Mouse (Mus musculus) cerebellum, adult (tissue): ENCODE data around the gene Snapc5.
A peak's percentile ranks its signal among the peaks of the same experiment; 100 is the strongest.
"Not testable (repeated sequence)": the region's sequence is repeated elsewhere in the genome, so short reads cannot be mapped to it uniquely, and the experiment has no call there.

Experiments used
- ATAC-seq: cut with Nextera tagmentation; 2 replicates; pipeline ENCODE4 v1.9.2; 2017; ENCODE audit warnings: mild to moderate bottlenecking, moderate library complexity, mixed read lengths; ENCODE audit not compliant: insufficient number of reproducible peaks, low FRiP score, low TSS enrichment

Snapc5 gene

GRCm38 (mm10) chr9:64178974-64179646 lies at the start of gene Snapc5:
Snapc5 (plus strand) TSS chr9:64179274.
- peak; percentile 66; the same call in 1 of the 2 replicates for ATAC-seq

GRCm38 (mm10) chr9:64131623-64132022 lies 47.5 kb upstream of the Snapc5 start:
- ATAC-seq = no peak

GRCm38 (mm10) chr9:64138896-64139295 lies 40.2 kb upstream of the Snapc5 start:
- ATAC-seq = not testable (repeated sequence)

GRCm38 (mm10) chr9:64139879-64140278 lies 39.2 kb upstream of the Snapc5 start:
- ATAC-seq = no peak

GRCm38 (mm10) chr9:64156641-64157040 lies 22.4 kb upstream of the Snapc5 start:
- ATAC-seq = no peak

DNA sequence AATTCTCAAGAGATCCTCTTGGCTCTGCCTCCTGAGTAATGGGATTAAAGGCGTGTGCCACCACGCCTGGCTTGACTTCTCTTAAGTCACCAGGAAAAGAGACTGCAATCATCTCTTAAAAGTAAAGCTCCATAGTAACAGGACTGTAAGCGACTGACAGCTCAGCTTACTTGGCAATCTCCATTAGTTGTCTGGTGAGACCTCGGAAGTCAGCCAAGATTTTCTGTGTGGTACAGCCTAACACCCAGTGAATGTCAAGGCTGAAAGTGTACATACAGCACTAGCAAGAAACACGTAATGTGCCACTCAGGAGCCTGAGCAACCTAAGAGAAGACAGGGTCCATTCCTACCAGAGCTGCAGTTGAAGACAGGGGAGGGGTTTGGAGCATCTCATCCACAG lies 18.6 kb upstream of the Snapc5 start:
- no peak for ATAC-seq

DNA sequence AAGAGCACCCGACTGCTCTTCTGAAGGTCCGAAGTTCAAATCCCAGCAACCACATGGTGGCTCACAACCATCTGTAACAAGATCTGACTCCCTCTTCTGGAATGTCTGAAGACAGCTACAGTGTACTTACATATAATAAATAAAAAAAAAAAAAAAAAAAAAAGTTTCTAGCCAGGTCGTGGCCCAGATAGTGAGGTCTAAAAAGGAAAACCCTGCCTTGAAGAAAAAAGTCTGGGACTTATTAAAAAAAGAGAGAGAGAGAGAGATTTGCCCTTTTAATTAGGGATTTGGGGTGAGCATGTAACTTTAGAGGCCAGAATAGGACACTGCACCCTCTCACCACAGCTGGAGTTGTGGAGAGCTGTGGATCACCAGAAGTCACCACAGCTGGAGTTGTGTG lies 9.1 kb upstream of the Snapc5 start:
- not testable (repeated sequence) for ATAC-seq

DNA sequence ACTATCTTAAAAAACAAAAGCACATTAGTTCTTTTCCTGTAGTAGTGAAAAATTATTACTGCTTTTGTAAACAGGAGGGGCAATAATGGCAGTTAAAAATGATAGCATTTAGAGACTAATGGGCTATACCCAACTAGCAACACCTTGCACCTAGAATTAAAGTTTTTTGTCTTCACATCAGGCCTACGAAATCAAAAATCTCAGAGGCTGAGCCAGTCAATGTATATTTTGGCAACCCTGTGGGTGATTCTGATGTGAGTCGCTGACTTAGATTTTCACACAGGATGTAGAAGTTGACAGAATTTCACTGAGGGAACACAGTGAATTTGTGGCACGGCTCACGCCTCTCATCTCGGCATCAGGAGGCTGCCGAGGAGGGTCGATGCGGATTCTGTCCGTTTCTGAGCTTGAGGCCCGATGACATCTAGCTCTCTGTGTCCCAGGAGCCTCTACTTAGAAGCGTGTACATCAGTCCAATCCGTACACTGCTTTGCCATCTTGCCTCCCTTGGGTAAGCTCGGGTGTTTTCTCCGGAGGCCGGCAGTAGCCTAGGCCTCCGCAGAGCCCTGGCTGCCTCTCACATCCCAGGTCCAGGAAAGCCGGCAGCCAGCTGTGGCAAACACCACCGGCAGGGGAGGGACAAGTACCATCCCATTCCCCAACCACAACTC lies 6.8 kb upstream of the Snapc5 start:
- ATAC-seq = 0 out of 2 replicates have a peak, but pooled peaks have one; percentile 26

- peak; percentile 79; the same call in 1 of the 2 replicates for ATAC-seq
Observed at GRCm38 (mm10) chr9:64172816-64173665, 6.0 kb upstream of the Snapc5 start, which contains the start of the genes Zwilch and Rpl4. Zwilch (minus strand) TSS chr9:64173104. Rpl4 (plus strand) TSS chr9:64173375.

- no peak for ATAC-seq
Observed at GRCm38 (mm10) chr9:64173666-64174220, 5.3 kb upstream of the Snapc5 start.

GRCm38 (mm10) chr9:64174341-64174740 lies 4.7 kb upstream of the Snapc5 start:
- ATAC-seq = no peak

GRCm38 (mm10) chr9:64174766-64175165 lies 4.3 kb upstream of the Snapc5 start:
- no peak for ATAC-seq

- no peak for ATAC-seq
Observed at GRCm38 (mm10) chr9:64175378-64175777, 3.7 kb upstream of the Snapc5 start.

DNA sequence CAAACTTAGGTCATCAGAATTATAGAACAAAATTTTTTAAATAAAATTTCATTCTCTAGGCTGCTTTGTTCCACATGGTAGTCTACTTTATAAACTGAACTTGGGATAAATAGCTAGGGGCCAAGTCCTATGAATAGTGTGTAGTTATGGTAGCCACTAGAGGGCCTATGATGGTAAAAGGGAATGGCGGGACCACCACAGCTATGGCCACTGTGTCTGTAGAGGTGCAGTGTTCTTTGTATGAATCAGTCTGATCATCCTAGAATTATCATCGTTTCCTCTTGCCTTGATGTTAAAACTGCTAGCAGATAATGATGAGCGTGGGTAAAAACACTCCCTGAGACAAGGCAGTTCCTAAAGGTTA lies 482 bp upstream of the Snapc5 start:
- ATAC-seq = 0 out of 2 replicates have a peak, but pooled peaks have one; percentile 15

DNA sequence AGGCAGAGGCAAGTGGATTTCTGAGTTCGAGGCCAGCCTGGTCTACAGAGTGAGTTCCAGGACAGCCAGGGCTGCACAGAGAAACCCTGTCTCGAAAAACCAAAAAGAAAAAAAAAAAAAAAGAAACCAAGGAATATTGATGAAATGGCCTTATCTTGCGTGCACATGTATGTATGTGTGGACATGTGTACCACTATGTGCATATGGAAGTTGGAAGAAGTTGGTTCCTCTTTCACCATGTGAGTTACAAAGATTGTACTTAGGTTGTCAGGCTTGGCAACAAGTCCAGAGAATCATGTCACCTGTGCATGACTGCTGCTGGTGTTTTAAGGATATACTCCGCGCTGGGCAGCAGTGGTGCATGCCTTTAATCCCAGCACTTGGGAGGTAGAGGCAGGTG lies 4.2 kb downstream of the Snapc5 start:
- ATAC-seq = not testable (repeated sequence)

DNA sequence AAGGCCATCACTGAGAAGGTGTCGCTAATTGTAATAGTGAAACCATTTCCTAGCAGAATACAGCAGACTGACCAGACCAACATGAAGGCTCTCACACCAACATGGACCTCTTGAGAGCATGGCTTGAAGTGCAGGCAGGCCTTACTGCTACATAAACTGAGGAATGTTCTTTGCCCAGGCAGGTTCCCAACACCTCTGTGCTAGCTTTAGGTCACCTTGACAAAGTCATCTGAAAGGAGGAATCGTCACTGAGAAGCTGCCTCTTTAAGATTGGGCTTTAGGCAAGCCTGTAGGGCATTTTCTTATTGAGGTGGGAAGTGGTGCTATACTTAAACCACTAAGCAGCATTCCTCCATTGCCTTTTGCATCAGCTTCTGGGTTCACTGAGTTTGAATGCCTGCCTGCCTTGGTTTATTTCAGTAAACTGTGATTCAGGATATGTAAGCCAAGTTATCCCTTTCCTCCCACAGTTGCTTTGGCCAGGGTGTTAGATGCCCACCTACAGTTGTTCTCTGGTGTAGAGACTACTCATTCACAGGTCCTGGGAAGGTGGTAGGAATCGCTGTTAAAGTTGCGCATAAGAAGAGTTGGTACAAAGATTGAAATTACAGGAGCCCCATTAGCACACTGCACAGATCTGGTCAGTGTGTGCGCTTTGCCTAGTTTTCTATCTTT lies 5.2 kb downstream of the Snapc5 start:
- no peak for ATAC-seq

DNA sequence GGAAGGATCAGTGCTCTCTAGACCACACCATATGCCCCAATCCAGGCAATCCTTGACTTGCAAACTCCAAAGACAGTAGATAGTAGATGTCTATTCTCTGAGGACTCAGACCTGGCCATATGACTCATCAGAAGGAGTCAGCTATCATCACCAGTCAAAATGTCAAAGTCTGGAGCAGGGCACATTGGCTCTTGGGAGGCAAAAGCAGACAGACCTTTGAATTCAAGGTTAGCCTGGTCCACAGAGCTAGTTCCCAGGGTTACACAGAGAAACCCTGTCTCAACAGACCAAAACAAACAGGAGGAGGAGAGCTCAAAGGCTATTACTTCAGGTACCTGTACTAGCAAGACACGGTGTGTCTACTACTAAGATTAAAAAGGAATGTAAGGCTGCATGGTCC lies 14.8 kb downstream of the Snapc5 start:
- no peak for ATAC-seq

- ATAC-seq = no peak
Observed at GRCm38 (mm10) chr9:64195554-64195953, 16.5 kb downstream of the Snapc5 start.

DNA sequence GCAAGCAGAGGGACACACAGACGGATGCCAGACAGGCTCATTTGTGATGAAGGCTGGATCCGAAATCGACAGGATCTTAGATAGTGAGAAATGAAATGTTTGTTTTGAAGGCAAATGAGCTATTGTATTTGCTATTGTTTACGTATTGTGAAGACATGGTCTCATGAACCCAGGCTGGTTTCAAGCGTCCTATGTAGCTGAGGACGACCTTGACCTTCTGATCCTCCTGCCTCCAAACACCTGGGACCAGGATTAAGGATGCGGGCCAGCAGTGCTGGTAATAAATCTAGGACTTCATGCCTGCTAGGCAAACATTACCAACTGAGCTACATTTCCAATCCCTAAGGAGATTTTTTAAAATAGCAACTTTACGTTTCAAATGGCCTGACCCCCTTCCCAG lies 18.4 kb downstream of the Snapc5 start:
- ATAC-seq = no peak
